Mouse (Mus musculus) fat pad, adult 2 months (tissue): ENCODE measurements around the gene Rab6b.

Experiments
- DNase-seq: peaks from one replicate; pipeline ENCODE4 v3.0.0-alpha.2; 2011; ENCODE audit warnings: low read depth, low spot score; ENCODE audit errors: extremely low read depth

Gene Rab6b

DNA sequence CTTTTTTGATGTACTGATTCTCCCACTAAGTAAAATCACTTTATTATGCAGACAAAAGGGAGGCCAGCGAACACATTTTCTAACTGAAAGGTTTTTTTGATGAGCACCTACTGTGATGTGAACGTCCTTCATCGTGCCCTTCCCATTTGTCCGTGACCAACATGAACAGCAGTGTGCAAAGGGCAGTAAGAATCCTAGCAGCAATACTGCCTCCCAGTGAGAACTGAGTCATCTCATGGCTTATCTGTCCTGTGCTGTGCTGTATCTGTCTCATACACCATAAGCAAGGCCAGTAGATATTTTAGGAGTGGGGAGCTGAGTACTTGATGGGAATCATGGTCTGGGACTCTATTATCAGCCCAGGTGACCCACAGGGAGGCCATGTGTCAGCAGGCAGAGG, 76.8 kb downstream of the Rab6b start:
- DNase-seq = no peak

DNA sequence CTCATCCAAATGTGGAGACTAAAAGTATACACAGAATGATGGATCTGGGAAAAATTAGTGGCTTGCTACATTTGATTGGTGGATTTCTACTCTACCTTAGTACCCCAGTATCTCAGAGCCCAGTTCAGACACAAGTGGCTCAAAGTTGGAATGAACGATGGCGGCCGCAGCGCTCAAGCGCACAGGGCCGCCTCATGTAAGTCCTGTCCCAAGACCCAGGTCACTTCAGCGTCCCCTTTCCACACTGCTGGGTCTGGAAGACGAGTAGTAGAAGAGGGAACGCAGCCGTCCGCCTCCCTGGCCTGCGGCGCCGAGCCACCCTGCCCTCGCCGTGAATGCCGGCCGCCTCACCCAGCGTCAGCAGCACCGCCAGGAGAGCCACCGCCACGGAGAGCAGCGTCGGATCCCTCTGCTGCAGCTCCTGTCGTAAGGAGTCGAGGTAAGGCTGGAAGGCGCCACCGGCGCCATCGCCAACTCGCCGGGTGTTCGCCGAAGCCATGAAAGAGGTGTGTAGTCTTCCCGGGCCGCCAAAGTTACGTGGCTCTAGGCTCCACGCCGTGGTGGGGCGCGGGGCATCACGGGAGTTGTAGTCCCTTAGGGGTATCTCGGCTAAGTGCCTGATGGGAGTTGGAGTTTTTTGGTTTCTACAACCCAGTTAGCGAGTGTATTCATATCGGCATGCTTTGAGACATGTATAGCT, 90.1 kb downstream of the Rab6b start, which contains the start of gene Srprb:
Gene Srprb, minus strand, starts transcription at position 577 of the 700 bp plus-strand sequence.
- peak; percentile 28 for DNase-seq

DNA sequence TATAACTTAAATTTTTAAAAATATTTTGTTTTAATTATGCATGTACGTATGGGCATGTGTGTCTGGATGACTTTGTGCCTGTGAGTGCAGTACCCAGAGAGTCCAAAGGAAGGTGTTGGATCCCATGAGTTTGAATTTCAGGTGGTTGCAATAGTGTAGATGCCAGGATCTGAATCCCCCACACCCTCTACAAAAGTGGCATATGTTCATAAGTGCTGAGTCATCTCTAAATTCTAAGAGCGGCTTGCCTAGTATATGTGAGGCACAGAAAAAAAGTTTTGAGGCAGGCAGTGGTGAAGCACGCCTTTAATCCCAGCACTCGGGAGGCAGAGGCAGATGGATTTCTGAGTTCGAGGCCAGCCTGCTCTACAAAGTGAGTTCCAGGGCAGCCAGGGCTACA, 94.2 kb downstream of the Rab6b start:
- DNase-seq = no peak

DNA sequence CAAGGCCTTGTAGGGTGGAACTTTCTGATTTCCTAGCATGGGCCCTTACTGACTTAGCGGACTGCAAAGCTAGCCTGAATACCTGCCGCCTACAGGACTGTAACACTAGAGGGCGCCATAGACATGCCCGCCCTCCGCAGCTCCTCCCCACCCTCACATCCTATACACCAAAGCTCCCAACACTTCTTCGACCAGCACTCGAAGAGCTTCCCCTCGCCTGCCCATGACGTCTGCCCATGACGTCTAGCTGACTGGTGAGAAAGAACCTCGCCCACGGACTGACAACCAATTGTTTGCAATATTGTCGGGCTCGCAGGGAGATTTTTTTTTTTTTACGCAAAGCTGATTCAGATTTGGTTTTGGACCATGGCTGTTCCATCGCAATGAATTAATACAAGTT, 96.3 kb downstream of the Rab6b start:
- no peak for DNase-seq

DNA sequence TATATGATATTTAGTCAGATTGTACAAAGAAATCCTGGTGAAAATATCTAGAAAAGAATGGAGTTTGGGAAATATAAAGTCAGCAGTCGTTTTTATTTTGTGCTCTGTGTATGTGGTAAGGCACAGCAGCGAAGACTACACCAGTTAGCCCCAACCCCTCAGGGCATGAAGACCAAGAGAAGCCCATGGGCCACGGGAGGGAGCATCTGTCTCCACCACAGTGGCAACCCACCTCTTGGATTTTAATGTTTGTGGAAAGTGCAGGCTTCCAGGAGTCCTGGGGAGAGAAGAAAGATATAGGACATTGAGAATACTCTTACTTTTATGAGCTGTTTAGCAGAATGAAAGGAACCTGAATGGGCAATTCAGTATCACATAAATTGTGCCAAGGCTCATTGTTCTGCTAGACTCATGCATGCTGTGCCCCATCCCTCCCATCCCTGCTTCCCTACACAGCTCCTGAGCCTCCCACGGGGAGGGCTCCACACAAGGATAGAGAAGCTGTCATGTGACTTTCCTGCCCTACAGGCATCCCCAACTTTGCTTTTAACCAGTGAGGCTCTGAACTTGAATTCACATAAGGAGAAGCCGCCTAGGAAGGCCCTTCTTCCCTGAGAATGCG, 97.3 kb downstream of the Rab6b start:
- DNase-seq = no peak

DNA sequence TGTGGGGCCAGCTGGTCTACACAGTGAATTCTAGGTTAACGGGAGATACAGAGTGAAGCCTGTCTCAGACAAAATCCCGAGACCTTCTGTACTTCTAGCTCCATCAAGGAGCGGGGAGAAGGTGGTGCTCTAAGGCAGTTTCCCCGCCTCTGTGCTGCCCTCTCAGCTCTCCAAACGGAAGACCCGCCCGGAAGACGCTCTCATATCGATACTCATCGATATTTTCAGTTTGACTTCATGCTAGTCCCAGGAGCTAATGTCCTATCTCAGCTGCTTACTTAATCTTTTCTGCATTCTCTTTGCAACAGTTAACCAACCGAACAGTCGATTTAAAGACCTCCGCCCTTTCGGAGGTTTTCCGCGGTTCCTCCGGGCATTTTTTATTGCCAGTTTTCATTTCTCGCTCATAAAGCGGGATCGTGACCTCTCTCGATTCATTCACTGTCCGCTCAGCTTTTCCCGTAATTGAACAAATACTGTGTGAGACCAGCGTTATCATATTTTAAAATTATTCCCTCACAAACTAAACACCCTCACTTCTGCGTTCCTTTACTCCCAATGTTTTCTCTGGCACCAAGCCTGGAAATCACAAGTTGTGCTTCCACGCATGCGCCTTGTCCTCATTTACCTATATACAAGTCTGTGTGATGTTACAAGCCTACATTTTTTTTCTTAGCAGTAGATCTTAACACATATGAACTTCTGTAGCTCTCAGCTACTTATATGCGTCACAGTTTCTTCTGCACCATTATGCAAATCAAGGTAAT, 101.2 kb downstream of the Rab6b start:
- no peak for DNase-seq

DNA sequence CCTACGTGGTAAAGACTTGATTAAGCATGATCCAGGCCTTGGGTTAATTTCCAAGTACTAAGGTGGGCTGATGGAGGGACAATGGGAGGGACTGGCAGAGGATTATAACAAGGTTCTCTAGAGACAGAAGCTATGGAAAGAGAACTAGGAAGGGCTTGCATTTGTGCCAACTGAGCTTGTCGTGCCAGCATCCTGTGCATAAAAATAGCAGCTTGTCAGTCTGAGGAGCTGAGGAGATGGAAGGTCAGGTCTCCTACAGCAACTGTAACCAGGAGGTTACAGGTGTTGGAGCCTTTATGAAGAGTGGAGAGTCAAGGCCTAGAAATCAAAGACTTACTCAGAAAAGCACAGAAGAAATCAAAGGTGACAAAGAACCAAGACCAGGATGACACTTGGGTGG, 102.0 kb downstream of the Rab6b start:
- no peak for DNase-seq

DNA sequence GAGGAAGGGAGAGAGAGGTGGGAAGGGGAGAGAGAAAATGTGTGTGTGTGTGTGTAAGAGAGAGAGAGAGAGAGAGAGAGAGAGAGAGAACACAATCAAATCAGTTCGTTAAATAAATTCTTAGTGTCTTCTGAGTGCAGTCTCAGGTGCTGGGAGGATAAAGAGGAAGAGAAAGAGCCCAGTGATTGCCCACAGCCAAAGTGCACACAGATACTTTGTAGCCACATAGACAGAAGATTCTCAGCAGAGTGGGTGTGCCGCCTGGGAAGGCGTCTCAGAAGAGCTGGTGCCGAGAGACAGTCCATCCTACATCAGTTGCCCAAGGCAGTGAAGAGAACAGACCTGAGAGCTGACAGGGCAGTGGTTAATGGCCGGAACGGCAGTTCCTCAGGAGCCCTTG, 102.7 kb downstream of the Rab6b start:
- DNase-seq = no peak

DNA sequence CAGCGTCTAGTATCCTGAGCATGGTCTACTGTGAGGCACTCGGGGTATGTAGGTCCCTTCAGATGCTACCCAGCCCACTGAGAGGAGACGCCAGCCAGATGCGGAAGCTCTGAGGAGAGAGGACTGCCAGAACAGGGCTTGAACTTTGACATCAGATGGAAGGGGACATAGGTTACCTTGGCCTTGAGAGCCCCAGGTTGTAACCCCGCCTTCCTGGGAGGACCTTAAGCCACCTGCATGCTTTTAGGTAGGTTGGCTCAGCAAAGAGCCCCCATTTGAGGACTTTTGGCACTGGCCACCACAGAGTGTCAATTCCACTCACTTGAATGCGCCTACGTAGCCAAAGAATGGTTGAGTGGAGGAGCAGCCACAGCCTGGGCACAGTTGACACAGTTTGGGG, 113.1 kb downstream of the Rab6b start:
- no peak for DNase-seq

DNA sequence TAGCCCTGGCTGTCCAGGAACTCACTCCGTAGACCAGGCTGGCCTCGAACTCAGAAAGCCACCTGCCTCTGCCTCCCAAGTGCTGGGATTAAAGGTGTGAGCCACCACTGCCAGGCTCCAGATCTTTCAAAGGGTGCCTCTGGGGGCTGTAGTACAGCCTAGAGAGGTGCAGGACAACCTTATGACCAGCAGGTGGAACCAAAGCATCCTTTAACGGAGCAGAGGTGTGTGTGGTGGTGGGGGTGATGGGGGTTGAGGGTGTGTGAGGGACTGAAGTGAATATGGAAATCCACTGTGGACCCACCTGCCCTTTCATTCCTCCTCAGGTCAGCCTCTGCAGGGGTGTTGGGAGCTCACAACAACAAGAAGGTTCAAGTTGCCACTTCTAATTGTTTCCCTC, 113.9 kb downstream of the Rab6b start:
- no peak for DNase-seq

DNA sequence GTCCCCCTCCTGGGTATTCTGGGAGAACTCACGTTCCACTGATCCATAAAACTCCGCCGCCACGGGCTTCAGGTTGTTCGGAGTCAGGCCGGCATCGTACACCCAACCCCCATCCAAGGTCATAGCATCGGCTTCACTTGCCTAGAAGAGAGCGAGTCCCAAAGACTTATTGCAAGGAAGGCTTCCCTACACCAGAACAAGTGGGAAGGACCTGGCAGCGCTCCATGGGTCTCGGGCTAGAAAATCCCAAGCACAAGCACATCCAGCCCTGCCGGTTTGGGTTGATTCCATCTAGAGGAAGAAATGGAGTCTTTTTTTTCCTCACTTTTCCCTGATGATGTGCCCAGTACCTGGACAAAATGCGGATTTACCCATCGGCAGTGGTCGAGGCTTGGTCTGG, 115.2 kb downstream of the Rab6b start:
- no peak for DNase-seq

DNA sequence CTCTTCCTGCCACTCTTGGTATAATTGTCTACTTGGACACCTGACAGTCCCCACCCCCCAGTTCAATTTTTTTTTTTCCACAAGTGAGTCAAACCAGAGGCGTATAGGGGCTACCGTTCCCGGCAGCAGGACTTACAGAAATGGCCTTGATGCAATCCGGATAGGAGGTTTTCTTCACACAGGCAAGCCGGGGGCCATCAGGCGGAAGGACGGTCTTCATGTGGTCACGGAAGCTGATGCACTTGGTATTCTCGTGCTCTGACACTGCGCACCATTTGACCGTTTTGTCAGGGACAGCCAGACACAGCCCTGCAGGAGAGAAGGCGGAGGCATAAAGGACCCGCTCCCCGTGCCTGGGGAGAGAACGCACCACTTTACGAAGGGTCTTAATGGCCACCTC, 116.2 kb downstream of the Rab6b start:
- DNase-seq = no peak

DNA sequence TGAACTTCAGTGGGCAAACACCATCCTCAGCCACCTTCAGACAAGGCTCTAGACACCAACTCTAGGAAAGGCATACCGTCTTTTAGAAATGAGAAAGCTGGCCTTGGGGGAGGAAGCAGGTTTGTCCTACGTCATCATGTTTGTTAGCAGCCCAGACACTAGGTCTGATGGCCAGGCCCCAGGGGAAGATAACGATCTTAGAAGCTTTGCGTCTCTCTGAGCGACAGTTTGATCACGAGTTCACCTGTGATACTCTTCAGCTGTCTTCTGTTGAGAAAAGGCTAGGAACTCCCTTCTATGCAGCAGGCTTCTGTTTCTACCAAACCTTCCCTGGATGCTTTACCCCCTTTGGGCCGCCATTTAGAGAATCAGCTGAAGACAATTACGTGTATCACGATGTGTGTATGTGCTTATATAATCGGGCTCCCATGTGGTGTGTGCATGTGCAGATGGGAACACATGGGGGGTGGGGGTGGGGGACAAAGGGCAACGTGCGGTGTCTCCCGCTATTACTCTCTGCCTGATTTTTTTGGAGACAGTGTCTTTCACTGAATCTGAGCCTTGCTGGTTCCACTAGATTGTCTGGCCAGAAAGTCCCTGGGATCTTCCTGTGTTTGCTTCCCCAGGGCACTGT, 116.9 kb downstream of the Rab6b start:
- DNase-seq = no peak

DNA sequence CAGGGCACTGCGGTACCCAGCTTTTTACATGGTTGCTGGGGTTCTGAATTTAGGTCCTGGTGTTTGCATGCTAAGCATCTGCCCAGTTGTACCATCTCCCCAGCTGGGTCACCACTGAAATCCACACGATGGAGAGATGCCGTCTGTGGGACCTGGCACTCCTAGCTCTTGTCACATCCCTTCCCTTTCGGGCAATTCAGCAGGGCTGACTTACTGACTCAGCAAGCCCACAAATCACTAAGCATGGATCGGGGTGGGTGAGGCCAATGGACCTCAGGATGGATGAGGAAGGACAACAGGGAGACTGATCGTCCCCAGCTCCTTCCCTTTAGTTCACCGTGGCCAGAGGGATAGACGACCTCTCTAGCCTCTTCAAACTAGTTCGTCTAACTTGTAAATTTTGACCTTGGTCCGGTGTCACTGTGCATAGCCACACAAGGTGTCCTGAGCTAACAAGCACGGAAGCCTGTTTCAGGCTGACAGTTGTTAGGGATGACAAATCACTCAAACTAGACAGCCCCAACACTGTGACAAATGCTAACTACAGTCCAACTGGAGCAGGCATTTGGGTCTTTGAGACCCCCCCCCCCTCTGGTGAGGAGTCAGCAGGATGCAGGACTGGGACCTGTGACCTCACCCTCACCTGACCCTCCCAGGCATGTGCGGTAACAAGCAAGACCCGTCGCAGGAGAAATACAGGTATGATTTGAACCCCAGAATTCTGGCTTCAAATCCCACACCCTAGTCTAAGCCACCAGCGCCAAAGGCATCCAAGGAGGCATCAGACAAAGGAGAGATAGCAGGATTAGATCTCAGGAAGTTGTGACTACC, 117.7 kb downstream of the Rab6b start:
- no peak for DNase-seq

DNA sequence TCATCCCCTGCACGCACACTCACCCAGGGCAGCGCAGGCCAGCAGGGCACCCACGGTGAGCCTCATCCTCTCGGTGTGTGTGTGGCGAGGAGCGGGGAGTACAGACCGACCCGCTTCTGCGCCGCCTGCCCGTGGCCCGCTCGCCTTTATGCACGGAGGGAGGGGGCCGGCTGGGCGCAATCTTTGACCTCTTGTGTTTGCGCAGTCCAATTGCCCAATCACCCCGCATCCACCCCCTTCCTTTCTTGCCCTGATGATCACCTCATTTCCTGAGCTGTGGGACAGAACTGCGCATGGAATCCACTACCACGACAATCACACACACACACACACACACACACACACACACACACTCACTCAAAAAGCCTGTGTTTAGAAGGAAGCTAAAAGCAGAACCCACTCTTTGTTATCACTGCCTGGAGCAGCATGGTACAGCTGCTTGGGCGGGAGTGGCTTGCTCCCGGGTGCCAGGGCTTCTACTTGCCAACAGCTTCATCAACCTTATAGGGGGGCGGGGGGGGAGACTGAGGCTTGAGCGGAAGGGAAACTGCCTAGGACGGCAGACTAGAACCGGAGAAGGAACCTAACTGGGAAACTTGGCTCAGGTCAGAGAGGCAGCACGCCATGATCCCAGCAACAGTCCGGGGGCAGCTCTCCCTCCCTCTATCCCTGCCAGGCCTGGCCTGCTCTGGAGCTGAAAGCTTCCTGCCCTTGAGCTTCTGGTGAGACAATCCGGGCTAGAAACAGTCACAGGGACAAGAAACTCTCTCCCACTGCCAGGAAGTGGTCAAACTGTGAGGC, 118.8 kb downstream of the Rab6b start, which contains the start of the genes Gm20425 and Trf:
Gene Gm20425, minus strand, starts transcription at position 157 of the 801 bp plus-strand sequence.
Gene Trf, minus strand, starts transcription at position 294 of the 801 bp plus-strand sequence.
- no peak for DNase-seq

DNA sequence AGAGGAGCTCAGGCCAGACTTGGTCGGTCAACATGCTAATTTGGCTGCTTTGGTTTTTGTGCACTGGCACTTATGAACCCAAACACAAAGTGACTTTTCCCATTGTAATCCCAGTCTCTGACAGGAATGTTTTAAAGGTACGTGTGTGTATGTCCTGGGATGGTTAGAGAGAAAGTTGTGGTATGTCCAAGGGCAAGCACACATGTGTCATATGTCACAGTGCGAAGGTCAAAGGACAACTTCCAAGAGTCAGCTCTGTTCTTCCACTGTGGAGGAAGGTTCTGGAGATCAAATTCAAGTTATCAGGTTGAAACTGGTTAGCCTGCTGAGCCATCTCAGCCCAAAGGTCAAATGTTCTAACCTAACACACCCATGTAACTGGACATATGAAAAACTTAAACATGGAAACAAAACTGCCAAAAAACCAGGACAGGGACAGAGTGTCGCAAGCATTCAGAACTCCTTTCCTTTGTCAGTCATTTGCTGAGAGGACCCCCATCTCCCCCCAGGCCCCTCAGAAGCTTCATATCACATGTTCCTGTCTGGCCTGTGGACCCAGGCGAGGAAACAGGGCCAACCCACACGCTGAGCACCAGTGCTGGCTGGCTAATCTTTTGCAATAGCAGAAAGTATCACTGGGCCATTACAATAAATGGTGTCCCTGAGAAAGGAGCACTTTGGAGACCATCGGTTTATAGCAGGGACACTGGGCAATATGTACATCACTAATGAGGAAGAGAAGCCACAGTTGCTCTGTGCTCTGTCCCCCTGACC, 120.8 kb downstream of the Rab6b start:
- DNase-seq = no peak

DNA sequence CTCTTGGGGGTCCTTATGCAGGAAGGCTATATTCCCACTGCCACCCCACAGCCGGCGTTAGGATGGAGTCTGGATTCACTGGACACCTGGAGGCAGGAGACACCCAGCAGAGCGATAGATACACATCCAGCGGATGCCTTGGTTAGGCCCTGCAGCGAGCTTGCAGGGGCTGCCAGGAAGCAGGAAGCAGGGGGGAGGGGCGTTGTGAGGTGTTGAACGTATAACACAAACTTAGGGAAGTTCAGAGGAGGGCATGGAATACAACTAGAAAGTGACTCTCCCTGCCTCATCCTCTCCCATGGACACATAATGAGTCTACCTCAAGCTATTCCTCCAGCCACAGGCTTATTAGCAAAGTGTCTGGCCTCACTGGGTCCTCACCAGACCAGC, 121.4 kb downstream of the Rab6b start:
- no peak for DNase-seq

DNA sequence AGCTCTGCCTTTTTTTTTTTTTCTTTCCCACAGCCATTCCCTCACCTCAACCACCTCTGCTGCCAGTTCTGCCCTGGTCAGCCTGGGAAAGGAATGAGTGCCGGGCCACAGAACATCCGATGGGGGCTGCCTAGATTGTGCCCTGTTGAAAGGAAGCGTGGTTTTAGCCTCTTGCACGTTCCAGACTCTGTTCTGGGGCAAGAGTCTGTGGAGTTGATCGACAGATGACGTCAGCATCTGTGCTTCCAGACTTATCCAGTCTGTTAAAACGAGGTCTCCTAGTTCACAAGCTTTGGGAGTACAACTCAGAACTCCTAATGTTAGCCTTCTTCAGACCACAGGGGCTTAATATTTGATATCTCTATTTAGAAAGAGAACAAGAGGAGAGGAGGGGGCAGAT, 122.5 kb downstream of the Rab6b start:
- no peak for DNase-seq

DNA sequence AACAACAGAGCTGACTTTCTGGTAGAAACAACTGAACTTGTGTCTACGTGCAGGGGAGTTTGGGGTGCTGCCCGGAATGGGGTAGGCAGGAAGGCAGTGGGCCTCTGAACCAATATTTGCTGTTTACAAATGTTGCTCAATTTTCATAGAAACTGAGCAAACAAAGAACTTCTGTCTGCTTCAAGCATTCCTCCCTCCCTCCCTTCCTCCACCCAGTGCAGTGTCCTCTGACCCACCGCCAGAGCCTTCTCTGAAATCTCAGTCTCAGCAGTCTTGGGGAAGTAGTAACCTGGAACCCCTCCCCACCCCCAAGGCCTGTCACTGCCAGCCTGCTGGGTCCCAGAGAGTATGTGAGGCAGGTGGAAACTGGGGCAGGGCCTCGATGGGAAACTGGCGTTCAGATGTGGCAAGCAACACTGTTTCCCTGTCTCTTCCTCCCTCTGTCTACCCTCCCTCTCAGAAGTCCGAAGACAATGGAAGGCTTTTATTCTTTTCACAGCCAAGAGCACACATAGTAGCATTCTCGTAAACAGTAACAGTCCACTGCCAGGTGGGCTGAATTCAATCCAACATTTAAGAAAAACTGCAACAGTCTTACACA, 123.1 kb downstream of the Rab6b start:
- no peak for DNase-seq
